Mouse (Mus musculus) forebrain, postnatal 0 days (tissue): ENCODE data around the gene Gm28053. TPM values are rescaled to one million over a fixed set of nuclear protein-coding genes. Genes with fewer than 3 reads are reported as not detected.
"Not testable (repeated sequence)": the region's sequence is repeated elsewhere in the genome, so short reads cannot be mapped to it uniquely, and the experiment has no call there.

Source experiments
- ATAC-seq: fragments of 200-750 bp; cut with Nextera tagmentation; 2 replicates; pipeline ENCODE4 v1.8.0; 2017; ENCODE audit warnings: mild to moderate bottlenecking, moderate library complexity
- DNase-seq: peaks from one replicate; pipeline ENCODE4 v3.0.0-alpha.2; 2015
- H3K27ac ChIP-seq: fragments of 300-500 bp; sonication (generic); 2 replicates; pipeline ENCODE4 v1.5.1; 2014; ENCODE audit warnings: low read depth, mild to moderate bottlenecking, antibody characterized with exemption, low read length, moderate library complexity, mixed read lengths
- H3K27me3 ChIP-seq: fragments of 300-500 bp; sonication (generic); 2 replicates; pipeline ENCODE4 v1.6.1; 2014; ENCODE audit warnings: mild to moderate bottlenecking, low read length, mixed read lengths; ENCODE audit not compliant: insufficient read depth
- H3K36me3 ChIP-seq: fragments of 300-500 bp; sonication (generic); 2 replicates; pipeline ENCODE4 v1.6.1; 2014; ENCODE audit warnings: mild to moderate bottlenecking, moderate library complexity; ENCODE audit not compliant: insufficient read depth
- H3K4me1 ChIP-seq: fragments of 300-500 bp; sonication (generic); 2 replicates; pipeline ENCODE4 v1.6.1; 2014; ENCODE audit warnings: antibody characterized with exemption; ENCODE audit not compliant: insufficient read depth
- H3K4me2 ChIP-seq: fragments of 300-500 bp; sonication (generic); 2 replicates; pipeline ENCODE4 v1.6.1; 2014; ENCODE audit warnings: low read depth, mild to moderate bottlenecking, moderate library complexity
- H3K4me3 ChIP-seq: fragments of 300-500 bp; sonication (generic); 2 replicates; pipeline ENCODE4 v1.5.1; 2014; ENCODE audit warnings: low read depth, low read length, mixed read lengths
- H3K9ac ChIP-seq: fragments of 300-500 bp; sonication (generic); 2 replicates; pipeline ENCODE4 v1.6.1; 2014; ENCODE audit warnings: mild to moderate bottlenecking
- H3K9me3 ChIP-seq: fragments of 300-500 bp; sonication (generic); 2 replicates; pipeline ENCODE4 v1.6.1; 2016; ENCODE audit warnings: low read length
- CTCF ChIP-seq: sonication (generic); IDR thresholded peaks from 2 replicates; pipeline ENCODE4 v1.5.1; 2016; ENCODE audit warnings: antibody characterized with exemption, control low read depth, low read depth
- whole genome bisulfite sequencing: fragments of 180-500 bp; shearing (Covaris S2); extraction: QIAGEN DNeasy Blood & Tissue Kit; methylation state at CpG from one replicate; pipeline ENCODE4 v1.1.7; 2014; 5-methylcytosine and 5-hydroxymethylcytosine counted together
- polyA plus RNA-seq: library from polyadenylated mRNA; unstranded; fragments of >200 nt; fragmentation: Nextera tagmentation; extraction: Ambion mirVana; gene quantifications from 2 replicates; pipeline ENCODE4 v1.2.1, GENCODE M21; 2015
- total RNA-seq: library from RNA; depleted of rRNA; stranded (reverse); fragments of >200 nt; gene quantifications from 2 replicates; pipeline ENCODE4 v1.2.3, GENCODE M21; 2014

Gm28053 gene
- total and polyA plus RNA-seq, 2 experiments from 2014 or later = not detected

GRCm38 (mm10) chr6:48677492-48678345 lies 40.7 kb upstream of the Gm28053 start:
- H3K36me3 ChIP-seq = no peaks in the 10 kb centered on the region
- ATAC-seq (no peak), DNase-seq (no peak)
- no peak overlapping the region for H3K27ac ChIP-seq
- no peak overlapping the region for H3K9ac ChIP-seq
- no peaks in the 10 kb centered on the region for H3K9me3 ChIP-seq
- no peak overlapping the region for H3K4me2 ChIP-seq
- WGBS = 92% methylated on average over 17 of the region's 17 CpGs
- H3K4me3 ChIP-seq = no peak overlapping the region
- no peak for TF ChIP-seq CTCF
- no peaks in the 10 kb centered on the region for H3K27me3 ChIP-seq
- H3K4me1 ChIP-seq = no peaks in the 10 kb centered on the region

DNA sequence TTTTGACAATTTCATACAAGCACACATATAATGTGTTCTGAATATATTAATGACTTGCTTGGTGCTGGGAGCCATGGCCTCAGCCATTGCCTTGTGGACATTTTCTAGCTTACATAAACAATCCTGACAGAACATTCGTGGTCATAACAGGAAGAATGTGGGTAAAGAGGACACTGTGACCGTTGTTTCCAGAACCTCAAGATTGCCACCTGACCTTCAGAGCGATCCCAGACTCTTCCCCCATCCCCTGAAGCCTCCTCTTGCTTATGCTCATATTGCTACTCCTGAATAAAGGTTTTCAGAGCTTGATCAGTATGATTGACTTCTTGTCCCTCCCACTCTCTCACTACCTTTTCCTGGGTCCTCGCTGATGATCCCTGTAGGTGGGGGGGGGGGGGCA lies 40.0 kb upstream of the Gm28053 start:
- no peak overlapping the region for H3K27ac ChIP-seq
- DNase-seq (no peak), ATAC-seq (no peak)
- no peaks in the 10 kb centered on the region for H3K4me1 ChIP-seq
- 92% methylated on average over 4 of the region's 4 CpGs for WGBS
- no peak overlapping the region for H3K9ac ChIP-seq
- no peaks in the 10 kb centered on the region for H3K27me3 ChIP-seq
- TF ChIP-seq CTCF = no peak
- no peaks in the 10 kb centered on the region for H3K36me3 ChIP-seq
- no peak overlapping the region for H3K4me3 ChIP-seq
- H3K9me3 ChIP-seq = no peaks in the 10 kb centered on the region
- H3K4me2 ChIP-seq = no peak overlapping the region

- no peak overlapping the region for H3K9ac ChIP-seq
- no peak for ATAC-seq
- H3K4me3 ChIP-seq = no peak overlapping the region
- H3K27ac ChIP-seq = no peak overlapping the region
- H3K4me1 ChIP-seq = no peaks in the 10 kb centered on the region
- H3K4me2 ChIP-seq = no peak overlapping the region
- H3K9me3 ChIP-seq = no peaks in the 10 kb centered on the region
- TF ChIP-seq CTCF = no peak
- H3K36me3 ChIP-seq = no peaks in the 10 kb centered on the region
- DNase-seq = no peak
- H3K27me3 ChIP-seq = no peaks in the 10 kb centered on the region
- 86% methylated on average over 6 of the region's 6 CpGs for WGBS
Measured at GRCm38 (mm10) chr6:48679701-48680100, 38.7 kb upstream of the Gm28053 start.

- no peaks in the 10 kb centered on the region for H3K4me1 ChIP-seq
- H3K9me3 ChIP-seq = no peaks in the 10 kb centered on the region
- H3K27ac ChIP-seq = no peak overlapping the region
- H3K27me3 ChIP-seq = no peaks in the 10 kb centered on the region
- ATAC-seq = no peak
- H3K4me3 ChIP-seq = no peak overlapping the region
- WGBS = 85% methylated on average over 5 of the region's 5 CpGs
- no peak overlapping the region for H3K9ac ChIP-seq
- H3K4me2 ChIP-seq = no peak overlapping the region
- no peak for DNase-seq
- no peaks in the 10 kb centered on the region for H3K36me3 ChIP-seq
- no peak for TF ChIP-seq CTCF
Measured at GRCm38 (mm10) chr6:48680421-48680820, 38.0 kb upstream of the Gm28053 start.

DNA sequence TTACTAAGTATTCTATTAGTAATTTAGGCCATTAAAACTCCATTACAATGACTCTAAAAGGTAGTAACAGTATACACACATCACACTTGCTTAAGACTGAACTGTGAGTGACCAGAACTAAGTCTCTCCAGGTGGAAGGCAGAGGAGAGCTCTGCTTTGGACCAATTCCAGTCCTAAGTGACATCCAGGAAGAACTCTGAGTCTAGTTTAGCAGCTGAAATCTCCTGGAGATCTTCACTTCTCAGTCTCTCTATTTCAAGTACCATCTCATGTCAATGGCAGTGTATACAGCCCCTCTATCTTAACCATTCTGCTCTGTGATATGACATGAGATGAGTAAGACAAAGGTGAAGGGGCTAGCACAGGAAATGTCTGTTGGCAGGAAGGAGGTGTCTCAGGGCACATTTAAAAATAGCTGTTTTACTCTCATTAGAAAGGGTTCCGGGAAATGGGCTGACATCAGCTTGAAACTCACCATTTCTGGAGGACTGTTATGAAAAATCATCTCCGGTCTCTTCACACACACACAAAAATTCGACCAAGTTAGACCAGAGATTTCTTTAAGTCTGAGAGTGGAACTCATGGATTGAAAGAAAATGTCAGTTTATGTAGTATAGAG lies 36.8 kb upstream of the Gm28053 start:
- 83% methylated on average over 3 of the region's 3 CpGs for WGBS

GRCm38 (mm10) chr6:48682271-48682670 lies 36.1 kb upstream of the Gm28053 start:
- Histone ChIP-seq H3K27ac (no peak overlapping the region), H3K4me2 (no peak overlapping the region), H3K4me1 (no peaks in the 10 kb centered on the region), H3K36me3 (no peaks in the 10 kb centered on the region), H3K4me3 (no peak overlapping the region), H3K9me3 (no peaks in the 10 kb centered on the region), H3K9ac (no peak overlapping the region), H3K27me3 (no peaks in the 10 kb centered on the region)
- DNase-seq = no peak
- ATAC-seq = no peak
- 74% methylated on average over 4 of the region's 4 CpGs for WGBS
- TF ChIP-seq CTCF = no peak

More for the DNA sequence above, 36.8 kb upstream of the Gm28053 start:
- Histone ChIP-seq H3K27me3 (no peaks in the 10 kb centered on the region), H3K9me3 (no peaks in the 10 kb centered on the region), H3K9ac (no peak overlapping the region), H3K27ac (no peak overlapping the region), H3K4me3 (no peak overlapping the region), H3K36me3 (no peaks in the 10 kb centered on the region), H3K4me1 (no peaks in the 10 kb centered on the region), H3K4me2 (no peak overlapping the region)
- ATAC-seq = no peak
- TF ChIP-seq CTCF = no peak
- no peak for DNase-seq

DNA sequence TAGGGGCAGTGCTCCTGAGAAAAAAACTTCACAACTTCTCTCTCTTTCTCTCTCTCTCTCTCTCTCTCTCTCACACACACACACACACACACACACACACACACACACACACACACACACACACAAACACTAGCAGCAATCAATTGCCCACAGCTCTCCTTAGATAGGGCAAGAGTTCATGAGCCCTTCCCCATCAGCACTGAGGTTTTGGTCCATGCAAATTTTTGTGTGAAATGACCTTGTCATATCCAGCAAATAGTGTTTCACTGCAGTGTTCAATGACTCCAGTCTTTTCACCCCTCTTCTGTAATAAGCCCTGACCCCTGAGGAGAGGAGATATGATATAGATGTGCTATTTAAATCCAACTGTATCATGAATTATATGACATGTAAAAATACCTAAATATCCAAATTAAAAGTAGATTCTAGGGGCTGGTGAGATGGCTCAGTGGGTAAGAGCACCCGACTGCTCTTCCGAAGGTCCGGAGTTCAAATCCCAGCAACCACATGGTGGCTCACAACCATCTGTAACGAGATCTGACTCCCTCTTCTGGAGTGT lies 35.1 kb upstream of the Gm28053 start:
- ATAC-seq, H3K4me3 ChIP-seq, H3K27ac ChIP-seq, H3K27me3 ChIP-seq, H3K9me3 ChIP-seq, DNase-seq, H3K9ac ChIP-seq, H3K36me3 ChIP-seq, H3K4me1 ChIP-seq, H3K4me2 ChIP-seq: not testable (repeated sequence)
- 96% methylated on average over 3 of the region's 4 CpGs for WGBS
